Mouse (Mus musculus) gastrocnemius, postnatal 14 days (tissue): ENCODE results near the gene Sec16a. TPM values are rescaled to one million over a fixed set of nuclear protein-coding genes. Genes with fewer than 3 reads are reported as not detected.
A peak's percentile ranks its signal among the peaks of the same experiment; 100 is the strongest.

ENCODE experiments used
- DNase-seq: peaks from one replicate; pipeline ENCODE4 v3.0.0; 2021; ENCODE audit warnings: mixed read lengths
- intact Hi-C: fragments of 180-260 bp; cut with DNase I; formaldehyde crosslinking; loops from one replicate; pipeline ENCODE4 v1.15.1; 2025; ENCODE audit warnings: low total_unique reads
- total RNA-seq, 2 experiments: library from RNA; stranded (reverse); gene quantifications; 2 replicates each; pipeline ENCODE4 v1.2.3; 2021

The Sec16a gene
- total RNA-seq, 2 experiments from 2014 or later, result 20.9 to 24.1 TPM

DNA sequence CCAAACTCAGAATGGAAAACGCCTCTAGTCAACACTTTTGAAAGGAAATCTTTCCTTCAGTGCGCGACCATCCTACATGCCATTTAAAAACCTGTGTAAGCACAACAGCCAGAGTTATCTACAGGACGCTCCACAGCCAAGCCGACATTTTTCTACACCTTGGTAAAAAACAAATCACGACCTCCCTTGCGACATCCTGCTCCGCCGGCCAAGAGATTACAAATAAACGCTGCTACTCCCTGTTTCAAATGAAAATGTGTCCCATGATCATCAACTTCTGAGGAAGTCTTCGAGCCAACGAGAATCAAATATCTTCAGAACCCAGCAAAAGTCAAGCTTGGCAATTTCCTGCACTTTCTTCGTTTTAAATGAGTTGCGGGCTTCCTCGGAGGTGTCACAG lies 648 bp downstream of the Sec16a start:
- intact Hi-C loops, result loop anchor here (5.0 kb wide), 1 partner anchor 52 kb away; no protein-coding TSS in a partner anchor

GRCm38 (mm10) chr2:26443876-26444275 lies 1.1 kb downstream of the Sec16a start:
- intact Hi-C loops, result loop anchor here (5.0 kb wide), 1 partner anchor 52 kb away; no protein-coding TSS in a partner anchor

More for the DNA sequence above, 648 bp downstream of the Sec16a start:
- DNase-seq, result no peak

DNA sequence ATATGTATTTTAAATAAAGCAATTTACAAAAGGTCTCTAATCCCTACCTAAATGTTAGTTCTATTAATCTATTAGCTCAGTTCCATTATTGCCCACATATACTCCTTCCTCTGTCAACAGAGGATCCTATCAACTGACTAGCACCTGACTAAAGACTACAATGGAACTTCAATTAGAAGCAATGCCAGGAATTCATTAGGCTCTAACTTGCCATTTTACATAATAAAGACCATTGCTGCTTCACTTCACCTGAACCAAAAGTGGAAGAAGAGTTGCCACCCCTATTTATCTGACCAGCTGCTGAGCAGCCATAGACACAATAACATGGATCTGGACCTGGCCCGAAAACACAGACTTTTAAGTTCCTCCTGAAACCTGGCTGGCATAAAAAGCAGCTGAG lies 2.2 kb downstream of the Sec16a start:
- no peak for DNase-seq
- intact Hi-C loops, result loop anchor here (5.0 kb wide), 1 partner anchor 51 kb away; no protein-coding TSS in a partner anchor

More at GRCm38 (mm10) chr2:26443876-26444275, 1.1 kb downstream of the Sec16a start:
- DNase-seq, result no peak

GRCm38 (mm10) chr2:26441688-26442087 lies 3.3 kb downstream of the Sec16a start:
- intact Hi-C loops, result loop anchor here (5.0 kb wide), 1 partner anchor 49 kb away; no protein-coding TSS in a partner anchor
- DNase-seq, result peak; percentile 57

DNA sequence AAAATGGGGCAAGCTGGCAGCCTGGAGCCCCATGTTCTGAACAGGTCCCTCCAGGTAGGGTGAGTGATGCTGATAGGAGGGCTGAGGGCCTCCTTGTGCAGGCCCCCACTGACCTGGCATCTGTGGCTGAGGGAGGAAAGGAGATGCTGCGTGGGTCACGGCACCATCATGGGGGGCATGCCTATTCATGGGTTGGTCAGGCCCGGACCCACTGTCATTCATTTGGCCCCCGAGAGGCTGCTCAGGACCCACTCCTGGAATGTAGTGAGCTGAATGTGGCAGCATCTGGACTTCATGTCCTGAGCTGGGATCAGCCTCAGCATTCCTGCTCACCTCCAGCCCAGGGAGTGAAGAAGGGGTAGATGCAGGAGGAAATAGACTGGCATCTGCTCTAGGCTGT lies 3.8 kb downstream of the Sec16a start:
- intact Hi-C loops, result loop anchor here (5.0 kb wide), 1 partner anchor 49 kb away; no protein-coding TSS in a partner anchor

GRCm38 (mm10) chr2:26439671-26440070 lies 5.3 kb downstream of the Sec16a start:
- no peak for DNase-seq
- intact Hi-C loops, result loop anchor here (5.0 kb wide), 1 partner anchor 47 kb away; no protein-coding TSS in a partner anchor

More for the DNA sequence above, 3.8 kb downstream of the Sec16a start:
- no peak for DNase-seq

GRCm38 (mm10) chr2:26438373-26438772 lies 6.6 kb downstream of the Sec16a start:
- intact Hi-C loops, result no loop called here
- DNase-seq, result no peak

GRCm38 (mm10) chr2:26437221-26437620 lies 7.8 kb downstream of the Sec16a start:
- intact Hi-C loops, result no loop called here
- DNase-seq, result no peak

GRCm38 (mm10) chr2:26434791-26435572 lies 10.0 kb downstream of the Sec16a start:
- DNase-seq, result no peak
- intact Hi-C loops, result no loop called here

DNA sequence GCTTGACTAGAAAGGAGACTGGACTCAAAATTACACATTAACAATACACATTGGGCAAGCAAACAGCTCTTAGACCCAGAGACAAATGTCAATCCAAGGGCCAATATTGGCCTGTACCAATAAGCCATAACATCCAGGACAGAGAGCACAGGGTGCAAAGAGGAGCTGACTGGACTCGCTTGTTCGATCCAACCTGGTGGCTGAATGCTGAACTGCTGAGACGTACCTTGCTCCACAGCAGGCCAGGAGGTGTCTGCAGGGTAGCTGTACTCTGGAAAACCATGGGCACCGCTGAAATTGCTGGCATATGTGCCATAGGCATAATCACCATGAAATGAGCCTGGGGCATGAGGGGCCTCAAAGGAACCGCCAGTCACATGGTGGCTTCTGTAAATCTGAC lies 15.2 kb downstream of the Sec16a start:
- intact Hi-C loops, result no loop called here
- DNase-seq, result no peak

GRCm38 (mm10) chr2:26424541-26424940 lies 20.5 kb downstream of the Sec16a start:
- DNase-seq, result no peak
- intact Hi-C loops, result no loop called here

- intact Hi-C loops, result no loop called here
- no peak for DNase-seq
These were observed 21.9 kb downstream of the Sec16a start for GRCm38 (mm10) chr2:26423086-26423485.

GRCm38 (mm10) chr2:26421969-26422368 lies 23.0 kb downstream of the Sec16a start:
- no peak for DNase-seq
- intact Hi-C loops, result no loop called here

DNA sequence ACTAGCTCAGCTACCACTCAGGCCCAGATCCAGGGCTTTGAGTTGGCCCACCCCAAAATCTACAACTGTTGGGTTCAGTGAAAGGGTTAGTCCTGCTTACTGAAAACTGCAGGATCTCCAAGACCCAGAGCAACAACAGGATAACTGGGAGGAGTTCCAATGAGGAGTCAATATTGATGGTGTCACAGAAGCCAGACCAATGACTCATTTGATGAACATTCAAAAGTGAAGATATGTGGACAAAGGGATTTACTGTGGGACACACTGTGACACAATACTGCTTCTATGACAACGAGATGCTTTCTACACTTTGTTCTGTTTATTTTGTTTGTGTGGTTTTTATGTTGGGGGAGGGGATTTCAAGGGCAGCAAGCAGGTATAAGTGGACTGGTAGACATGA lies 26.9 kb downstream of the Sec16a start:
- DNase-seq, result no peak
- intact Hi-C loops, result no loop called here

GRCm38 (mm10) chr2:26417066-26417465 lies 27.9 kb downstream of the Sec16a start:
- intact Hi-C loops, result no loop called here
- DNase-seq, result no peak

DNA sequence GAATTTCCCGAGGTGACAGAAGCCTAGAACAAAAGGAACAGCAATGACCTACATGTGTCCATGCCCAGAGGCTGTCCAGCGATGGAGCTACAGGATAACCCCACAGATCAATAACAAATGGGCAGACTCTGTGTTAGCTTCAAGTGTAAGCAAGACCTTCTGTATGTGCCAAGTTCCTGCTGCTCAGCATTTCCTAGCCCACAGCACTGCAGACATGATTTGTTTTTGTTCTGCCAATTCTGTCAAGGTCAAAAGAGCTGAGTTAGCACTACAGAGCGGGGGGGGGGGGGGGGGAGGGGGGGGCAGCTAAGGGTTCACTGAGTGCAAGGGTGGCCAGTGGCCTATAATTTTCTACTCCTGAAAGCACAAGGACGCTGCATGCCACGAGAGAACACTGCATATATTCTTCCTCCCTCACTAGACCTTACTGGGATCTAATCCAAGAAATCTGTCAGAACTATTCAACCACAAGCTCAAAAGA lies 34.0 kb downstream of the Sec16a start:
- no peak for DNase-seq
- intact Hi-C loops, result no loop called here

DNA sequence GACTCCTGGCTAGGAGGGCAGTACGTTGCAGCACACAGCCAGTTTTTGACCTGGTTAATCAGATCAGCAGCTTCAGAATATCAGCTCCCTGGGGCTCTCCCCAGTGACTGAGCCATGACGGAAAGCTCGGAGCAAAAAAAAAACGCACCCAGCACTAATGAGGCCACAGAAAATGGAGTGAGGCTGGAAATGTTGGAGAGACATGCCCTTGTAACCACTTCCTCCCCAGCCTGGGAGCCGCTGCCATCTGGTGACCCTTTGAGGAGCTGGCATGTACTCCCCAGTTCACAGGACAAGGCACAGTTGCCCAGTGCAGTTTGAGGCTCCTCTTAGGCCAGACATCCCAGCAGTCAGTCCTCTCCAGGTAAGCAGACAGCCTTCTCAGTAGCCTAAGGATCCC lies 34.9 kb downstream of the Sec16a start:
- intact Hi-C loops, result no loop called here
- no peak for DNase-seq

GRCm38 (mm10) chr2:26409362-26409761 lies 35.7 kb downstream of the Sec16a start:
- intact Hi-C loops, result no loop called here
- DNase-seq, result no peak

DNA sequence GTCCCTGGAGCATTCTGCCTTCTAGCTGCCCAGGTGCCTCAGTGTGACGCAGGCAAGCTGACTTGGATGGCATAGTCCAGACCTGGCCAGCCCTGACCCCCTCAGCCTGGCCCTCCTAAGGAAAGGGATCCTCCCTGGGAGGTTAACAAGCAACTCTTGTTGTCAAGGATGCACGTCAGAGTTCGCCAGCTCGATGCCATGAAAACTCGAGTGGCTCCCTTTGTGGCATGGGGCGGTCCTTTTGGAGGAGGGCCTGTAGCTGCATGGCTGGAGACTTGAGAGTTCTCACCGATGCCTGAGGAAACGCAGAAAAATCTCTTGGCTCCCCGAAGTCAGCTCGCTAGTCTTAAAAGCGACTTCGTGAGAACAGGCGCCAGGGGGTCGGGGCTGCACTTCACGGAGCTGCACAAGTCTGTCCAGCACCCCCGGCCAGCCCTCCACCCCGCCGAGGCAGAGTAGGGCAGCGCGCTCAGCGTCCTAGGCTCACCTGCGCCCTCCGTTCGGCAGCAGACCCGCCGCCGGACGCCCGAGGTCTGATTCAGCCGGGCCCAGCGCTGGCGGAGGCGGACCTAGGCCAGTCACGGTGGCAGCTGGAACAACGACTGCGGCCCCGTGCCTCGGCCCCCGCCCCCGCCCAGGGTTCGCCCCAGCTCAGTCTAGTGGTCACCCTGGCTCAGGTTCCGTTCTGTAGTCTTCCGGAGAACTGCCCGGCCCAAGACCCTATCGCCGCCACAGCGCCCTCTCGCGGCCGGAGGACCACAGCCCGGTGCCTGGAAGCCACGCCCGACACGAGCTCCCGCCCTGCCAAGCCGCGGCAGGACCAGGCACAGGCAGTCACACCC lies 36.3 kb downstream of the Sec16a start, which contains the start of gene Inpp5e:
Gene Inpp5e, minus strand, starts transcription at position 689 of the 842 bp plus-strand sequence.
- peak; percentile 96 for DNase-seq
- intact Hi-C loops, result no loop called here

DNA sequence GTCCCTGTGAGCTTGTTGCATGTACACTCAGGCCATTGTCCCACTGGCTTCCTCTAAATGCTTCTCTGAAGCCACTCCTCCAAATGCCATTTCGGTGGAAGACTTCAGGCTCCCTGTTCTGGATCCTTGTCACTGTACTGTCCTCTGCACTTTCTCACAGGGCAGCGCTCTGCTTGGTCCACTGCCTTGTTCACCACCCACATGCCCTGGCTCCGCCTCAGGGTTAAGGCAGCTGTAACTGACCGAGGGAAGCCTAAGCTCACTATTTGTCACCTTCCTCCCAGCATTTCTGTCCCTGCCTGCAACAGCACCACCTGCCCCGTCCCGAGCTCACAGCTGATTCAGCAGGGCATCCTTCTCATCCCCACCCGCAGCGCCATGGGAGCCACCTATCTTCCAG lies 41.7 kb downstream of the Sec16a start:
- intact Hi-C loops, result no loop called here
- DNase-seq, result no peak
